Mouse (Mus musculus): ENCODE data around the gene Pmpca. TPM values are rescaled to one million over a fixed set of nuclear protein-coding genes. Genes with fewer than 3 reads are reported as not detected.
A peak's percentile ranks its signal among the peaks of the same experiment; 100 is the strongest.

The Pmpca gene
- polyA plus RNA-seq, 1 experiment from 2014 or later, result 80.9 TPM

GRCm38 (mm10) chr2:26408515-26409356 is 19.6 kb downstream of the Pmpca start, which contains the start of gene Inpp5e:
Gene Inpp5e, minus strand, starts transcription at chr2:26409203.
- peaks cover 36% of the 10 kb centered on the region for H3K4me1 ChIP-seq (ENCODE audit: control insufficient read depth, insufficient read depth, low read length)
- peak; percentile 95 for ATAC-seq (ENCODE audit: low FRiP score, low TSS enrichment)
- H3K9me3 ChIP-seq (ENCODE audit: control insufficient read depth, low read length), result no peaks in the 10 kb centered on the region
- peaks cover 42% of the 10 kb centered on the region for H3K36me3 ChIP-seq (ENCODE audit: control insufficient read depth, insufficient read depth, low read length)
- H3K4me2 ChIP-seq (ENCODE audit: low read length), result peak within 1 kb of the TSS; percentile 95
- peak within 1 kb of the TSS; percentile 90 for H3K4me3 ChIP-seq (replicated peaks; ENCODE audit: low read depth, low read length)
- peak; percentile 97 for DNase-seq
- peak within 1 kb of the TSS; percentile 79 for H3K27ac ChIP-seq (replicated peaks; ENCODE audit: low read depth, low read length)
- no peaks in the 10 kb centered on the region for H3K27me3 ChIP-seq (ENCODE audit: control insufficient read depth, insufficient read depth, low read length)
- H3K9ac ChIP-seq (replicated peaks; ENCODE audit: low read length), result peak within 1 kb of the TSS; percentile 92
- under 1% methylated on average over 57 of the region's 57 CpGs for WGBS

- peak overlapping the region; percentile 92 for H3K9ac ChIP-seq (replicated peaks; ENCODE audit: low read length)
- H3K4me2 ChIP-seq (ENCODE audit: low read length), result peak overlapping the region; percentile 95
- H3K4me1 ChIP-seq (ENCODE audit: control insufficient read depth, insufficient read depth, low read length), result peaks cover 36% of the 10 kb centered on the region
- no peaks in the 10 kb centered on the region for H3K9me3 ChIP-seq (ENCODE audit: control insufficient read depth, low read length)
- peak overlapping the region; percentile 90 for H3K4me3 ChIP-seq (replicated peaks; ENCODE audit: low read depth, low read length)
- DNase-seq (no peak), ATAC-seq (ENCODE audit: low FRiP score, low TSS enrichment) (no peak)
- no peak overlapping the region for H3K27ac ChIP-seq (replicated peaks; ENCODE audit: low read depth, low read length)
- H3K36me3 ChIP-seq (ENCODE audit: control insufficient read depth, insufficient read depth, low read length), result peaks cover 48% of the 10 kb centered on the region
- H3K27me3 ChIP-seq (ENCODE audit: control insufficient read depth, insufficient read depth, low read length), result no peaks in the 10 kb centered on the region
- WGBS, result 60% methylated on average over 3 of the region's 3 CpGs
Observed at GRCm38 (mm10) chr2:26409362-26409761, 20.2 kb downstream of the Pmpca start.

GRCm38 (mm10) chr2:26410091-26410490 is 21.0 kb downstream of the Pmpca start:
- WGBS, result 72% methylated on average over 5 of the region's 5 CpGs

GRCm38 (mm10) chr2:26410931-26411411 is 21.8 kb downstream of the Pmpca start:
- DNase-seq (no peak), ATAC-seq (ENCODE audit: low FRiP score, low TSS enrichment) (no peak)
- no peaks in the 10 kb centered on the region for H3K9me3 ChIP-seq (ENCODE audit: control insufficient read depth, low read length)
- H3K36me3 ChIP-seq (ENCODE audit: control insufficient read depth, insufficient read depth, low read length), result peaks cover 64% of the 10 kb centered on the region
- no peak overlapping the region for H3K4me2 ChIP-seq (ENCODE audit: low read length)
- peaks cover 25% of the 10 kb centered on the region for H3K4me1 ChIP-seq (ENCODE audit: control insufficient read depth, insufficient read depth, low read length)
- no peak overlapping the region for H3K9ac ChIP-seq (replicated peaks; ENCODE audit: low read length)
- 87% methylated on average over 4 of the region's 5 CpGs for WGBS
- H3K27me3 ChIP-seq (ENCODE audit: control insufficient read depth, insufficient read depth, low read length), result no peaks in the 10 kb centered on the region
- H3K4me3 ChIP-seq (replicated peaks; ENCODE audit: low read depth, low read length), result no peak overlapping the region
- no peak overlapping the region for H3K27ac ChIP-seq (replicated peaks; ENCODE audit: low read depth, low read length)

More at GRCm38 (mm10) chr2:26410091-26410490, 21.0 kb downstream of the Pmpca start:
- H3K4me1 ChIP-seq (ENCODE audit: control insufficient read depth, insufficient read depth, low read length), result peaks cover 34% of the 10 kb centered on the region
- peaks cover 55% of the 10 kb centered on the region for H3K36me3 ChIP-seq (ENCODE audit: control insufficient read depth, insufficient read depth, low read length)
- ATAC-seq (ENCODE audit: low FRiP score, low TSS enrichment) (no peak), DNase-seq (no peak)
- no peak overlapping the region for H3K27ac ChIP-seq (replicated peaks; ENCODE audit: low read depth, low read length)
- H3K27me3 ChIP-seq (ENCODE audit: control insufficient read depth, insufficient read depth, low read length), result no peaks in the 10 kb centered on the region
- H3K9ac ChIP-seq (replicated peaks; ENCODE audit: low read length), result no peak overlapping the region
- H3K9me3 ChIP-seq (ENCODE audit: control insufficient read depth, low read length), result no peaks in the 10 kb centered on the region
- H3K4me2 ChIP-seq (ENCODE audit: low read length), result no peak overlapping the region
- H3K4me3 ChIP-seq (replicated peaks; ENCODE audit: low read depth, low read length), result no peak overlapping the region

GRCm38 (mm10) chr2:26417066-26417465 is 27.9 kb downstream of the Pmpca start:
- no peak overlapping the region for H3K9ac ChIP-seq (replicated peaks; ENCODE audit: low read length)
- no peak overlapping the region for H3K27ac ChIP-seq (replicated peaks; ENCODE audit: low read depth, low read length)
- DNase-seq (no peak), ATAC-seq (ENCODE audit: low FRiP score, low TSS enrichment) (no peak)
- no peak overlapping the region for H3K4me2 ChIP-seq (ENCODE audit: low read length)
- peaks cover 96% of the 10 kb centered on the region for H3K36me3 ChIP-seq (ENCODE audit: control insufficient read depth, insufficient read depth, low read length)
- no peaks in the 10 kb centered on the region for H3K9me3 ChIP-seq (ENCODE audit: control insufficient read depth, low read length)
- no peaks in the 10 kb centered on the region for H3K4me1 ChIP-seq (ENCODE audit: control insufficient read depth, insufficient read depth, low read length)
- no peaks in the 10 kb centered on the region for H3K27me3 ChIP-seq (ENCODE audit: control insufficient read depth, insufficient read depth, low read length)
- H3K4me3 ChIP-seq (replicated peaks; ENCODE audit: low read depth, low read length), result no peak overlapping the region

- Histone ChIP-seq H3K27ac (replicated peaks; ENCODE audit: low read depth, low read length) (no peak overlapping the region), H3K9me3 (ENCODE audit: control insufficient read depth, low read length) (no peaks in the 10 kb centered on the region), H3K4me1 (ENCODE audit: control insufficient read depth, insufficient read depth, low read length) (no peaks in the 10 kb centered on the region), H3K27me3 (ENCODE audit: control insufficient read depth, insufficient read depth, low read length) (no peaks in the 10 kb centered on the region), H3K4me3 (replicated peaks; ENCODE audit: low read depth, low read length) (no peak overlapping the region), H3K9ac (replicated peaks; ENCODE audit: low read length) (no peak overlapping the region), H3K4me2 (ENCODE audit: low read length) (no peak overlapping the region), H3K36me3 (ENCODE audit: control insufficient read depth, insufficient read depth, low read length) (peaks cover 96% of the 10 kb centered on the region)
- DNase-seq, result no peak
- 89% methylated on average over 1 of the region's 1 CpGs for WGBS
- ATAC-seq (ENCODE audit: low FRiP score, low TSS enrichment), result no peak
Observed at GRCm38 (mm10) chr2:26418120-26418519, 29.0 kb downstream of the Pmpca start.

GRCm38 (mm10) chr2:26421969-26422368 is 32.8 kb downstream of the Pmpca start:
- Histone ChIP-seq H3K4me1 (ENCODE audit: control insufficient read depth, insufficient read depth, low read length) (no peaks in the 10 kb centered on the region), H3K36me3 (ENCODE audit: control insufficient read depth, insufficient read depth, low read length) (peaks cover 96% of the 10 kb centered on the region), H3K27ac (replicated peaks; ENCODE audit: low read depth, low read length) (no peak overlapping the region), H3K9me3 (ENCODE audit: control insufficient read depth, low read length) (no peaks in the 10 kb centered on the region), H3K4me3 (replicated peaks; ENCODE audit: low read depth, low read length) (no peak overlapping the region), H3K9ac (replicated peaks; ENCODE audit: low read length) (no peak overlapping the region), H3K4me2 (ENCODE audit: low read length) (no peak overlapping the region), H3K27me3 (ENCODE audit: control insufficient read depth, insufficient read depth, low read length) (no peaks in the 10 kb centered on the region)
- ATAC-seq (ENCODE audit: low FRiP score, low TSS enrichment) (no peak), DNase-seq (no peak)
- 95% methylated on average over 2 of the region's 2 CpGs for WGBS

GRCm38 (mm10) chr2:26423086-26423485 is 33.9 kb downstream of the Pmpca start:
- ATAC-seq (ENCODE audit: low FRiP score, low TSS enrichment), result no peak
- Histone ChIP-seq H3K36me3 (ENCODE audit: control insufficient read depth, insufficient read depth, low read length) (peaks cover 95% of the 10 kb centered on the region), H3K4me3 (replicated peaks; ENCODE audit: low read depth, low read length) (no peak overlapping the region), H3K9me3 (ENCODE audit: control insufficient read depth, low read length) (no peaks in the 10 kb centered on the region), H3K4me2 (ENCODE audit: low read length) (no peak overlapping the region), H3K9ac (replicated peaks; ENCODE audit: low read length) (no peak overlapping the region), H3K4me1 (ENCODE audit: control insufficient read depth, insufficient read depth, low read length) (no peaks in the 10 kb centered on the region), H3K27me3 (ENCODE audit: control insufficient read depth, insufficient read depth, low read length) (no peaks in the 10 kb centered on the region), H3K27ac (replicated peaks; ENCODE audit: low read depth, low read length) (no peak overlapping the region)
- WGBS, result 75% methylated on average over 1 of the region's 1 CpGs
- no peak for DNase-seq

- Histone ChIP-seq H3K4me3 (replicated peaks; ENCODE audit: low read depth, low read length) (no peak overlapping the region), H3K27me3 (ENCODE audit: control insufficient read depth, insufficient read depth, low read length) (no peaks in the 10 kb centered on the region), H3K4me1 (ENCODE audit: control insufficient read depth, insufficient read depth, low read length) (no peaks in the 10 kb centered on the region), H3K27ac (replicated peaks; ENCODE audit: low read depth, low read length) (no peak overlapping the region), H3K36me3 (ENCODE audit: control insufficient read depth, insufficient read depth, low read length) (peaks cover 96% of the 10 kb centered on the region), H3K9me3 (ENCODE audit: control insufficient read depth, low read length) (no peaks in the 10 kb centered on the region), H3K4me2 (ENCODE audit: low read length) (no peak overlapping the region), H3K9ac (replicated peaks; ENCODE audit: low read length) (no peak overlapping the region)
- 95% methylated on average over 2 of the region's 2 CpGs for WGBS
- DNase-seq (no peak), ATAC-seq (ENCODE audit: low FRiP score, low TSS enrichment) (no peak)
Observed at GRCm38 (mm10) chr2:26424541-26424940, 35.4 kb downstream of the Pmpca start.

Measured in midbrain, embryonic 14.5 days (tissue).